Mouse (Mus musculus) kidney, adult 9 months (tissue): ENCODE measurements around the gene Naa50.

ENCODE experiments used
- DNase-seq: peaks from one replicate; pipeline ENCODE4 v3.0.0; 2022

Gene Naa50

DNA sequence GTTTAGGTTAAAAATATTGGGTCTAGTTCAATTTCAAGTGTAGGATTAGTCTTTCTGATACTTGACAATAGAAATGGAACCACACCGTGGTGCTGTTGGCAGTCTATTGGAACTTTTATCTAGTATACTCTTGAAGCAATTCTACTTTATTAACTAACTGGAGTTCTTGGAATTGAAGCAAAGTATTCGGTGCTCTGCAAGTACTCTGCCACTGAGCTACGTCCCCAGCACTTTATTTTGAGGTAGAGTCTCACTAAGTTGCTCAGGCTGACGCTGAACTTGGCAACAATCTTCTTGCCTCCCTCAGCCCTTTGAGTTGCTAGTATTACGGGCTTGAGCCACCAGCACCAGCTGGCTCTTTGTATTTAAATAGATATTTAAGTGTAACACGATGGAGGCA is 1.9 kb downstream of the Naa50 start:
- DNase-seq, result peak; percentile 32

DNA sequence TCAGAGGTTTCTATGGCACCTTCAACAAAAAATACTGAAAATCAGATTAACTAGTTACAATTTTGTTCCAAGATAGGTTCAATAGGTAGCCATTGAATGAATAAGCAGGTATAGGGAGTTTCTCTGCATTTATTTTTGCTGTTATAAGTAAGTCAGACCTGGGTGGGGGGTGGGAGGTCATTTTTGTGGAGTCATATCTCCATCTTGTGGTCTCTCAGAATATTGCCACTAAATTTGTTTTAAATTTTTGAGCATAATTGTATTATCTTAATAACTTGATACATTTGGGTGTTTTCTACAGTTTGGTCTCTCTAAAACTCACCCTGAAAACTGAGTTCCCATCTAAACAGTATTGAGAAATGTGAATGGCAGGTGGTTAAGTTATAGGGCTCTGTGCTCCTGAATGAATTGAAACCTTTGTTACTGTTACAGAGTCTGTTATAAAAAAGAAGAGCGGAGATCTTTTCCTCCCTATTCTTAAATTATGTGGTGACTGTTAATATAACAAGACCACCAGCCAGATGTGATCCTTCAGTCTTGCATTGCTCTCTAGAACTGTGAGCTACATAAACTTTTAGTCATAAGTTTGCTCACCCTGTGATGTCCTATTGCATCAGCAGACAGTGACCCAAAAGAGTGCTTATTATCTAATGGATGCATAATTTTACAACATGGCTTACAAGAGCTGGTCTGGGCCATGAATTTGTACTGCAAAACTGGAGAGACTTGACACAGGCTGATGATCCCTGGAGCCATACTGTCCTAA is 9.6 kb downstream of the Naa50 start:
- DNase-seq, result no peak

DNA sequence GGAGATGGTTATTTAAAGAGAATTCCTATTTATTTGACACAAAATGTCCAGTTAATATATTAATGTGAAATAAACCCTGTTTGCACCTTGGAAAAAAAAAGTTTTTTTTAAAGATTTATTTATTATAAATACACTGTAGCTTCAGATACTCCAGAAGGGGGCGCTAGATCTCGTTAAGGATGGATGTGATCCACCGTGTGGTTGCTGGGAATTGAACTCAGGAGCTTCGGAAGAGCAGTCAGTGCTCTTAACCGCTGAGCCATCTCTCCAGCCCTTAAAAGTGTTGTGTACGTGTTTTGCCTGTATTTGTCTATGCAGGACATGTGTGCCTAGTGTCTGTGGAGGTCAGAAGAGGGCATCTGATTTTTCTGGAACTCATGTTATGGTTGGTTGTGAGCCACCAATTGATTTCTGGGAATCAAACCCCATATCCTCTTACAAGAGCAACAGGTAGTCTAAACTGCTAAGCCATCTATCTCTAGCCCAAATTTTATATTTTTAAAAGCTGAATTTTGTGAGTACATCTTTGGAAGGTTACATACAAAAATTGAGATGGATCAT is 14.9 kb downstream of the Naa50 start:
- DNase-seq, result no peak

DNA sequence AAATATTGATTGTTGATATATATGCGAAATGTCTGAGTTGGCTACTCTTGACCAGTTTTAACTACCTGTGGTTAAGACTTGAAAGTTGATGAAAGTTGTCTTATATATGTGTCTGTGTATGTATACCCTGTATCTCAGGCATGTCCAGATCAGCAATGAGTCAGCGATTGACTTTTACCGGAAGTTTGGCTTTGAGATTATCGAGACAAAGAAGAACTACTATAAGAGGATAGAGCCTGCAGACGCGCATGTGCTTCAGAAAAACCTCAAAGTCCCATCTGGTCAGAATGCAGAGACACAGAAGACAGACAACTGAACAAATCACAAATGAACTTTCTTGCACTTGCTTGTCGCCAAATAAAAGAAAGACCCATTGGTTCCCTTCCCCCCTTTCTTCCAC is 19.7 kb downstream of the Naa50 start:
- no peak for DNase-seq

DNA sequence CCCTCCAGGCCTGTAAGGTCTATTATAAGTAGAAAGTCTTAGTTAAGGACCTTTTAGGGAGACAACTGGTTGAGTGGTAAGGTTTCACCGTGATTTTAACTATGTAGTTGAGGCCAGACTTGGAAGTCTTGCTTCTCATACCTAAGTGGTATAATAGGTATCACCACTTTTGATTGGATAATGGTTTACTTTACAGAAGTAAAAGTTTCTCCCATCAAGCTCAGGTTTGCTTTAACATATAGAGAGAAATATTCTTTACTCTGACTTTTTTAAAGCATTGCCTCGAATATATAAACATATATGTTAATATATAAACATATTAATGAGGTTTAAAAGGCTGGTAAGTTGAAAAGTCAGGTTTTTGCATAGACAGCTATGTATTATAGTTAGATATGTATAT is 24.2 kb downstream of the Naa50 start:
- DNase-seq, result no peak

DNA sequence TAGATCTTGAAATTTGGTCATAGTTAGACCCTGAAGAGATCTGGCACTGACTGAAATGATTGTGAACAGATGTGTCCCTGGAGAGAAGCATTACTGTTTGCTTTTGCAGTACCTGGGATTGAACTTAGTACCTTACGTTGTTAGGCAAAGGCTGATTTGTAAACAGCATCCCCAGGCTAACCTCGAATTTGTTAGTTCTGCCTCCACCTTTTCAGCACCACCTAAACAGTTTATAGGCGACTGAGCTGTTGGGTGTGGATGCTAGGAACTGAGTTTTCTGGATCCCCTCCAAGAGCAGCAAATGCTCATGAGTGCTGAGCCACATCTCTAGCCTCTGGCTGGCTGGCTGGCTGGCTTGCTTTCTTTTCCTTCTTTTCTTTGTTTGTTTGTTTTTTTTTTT is 25.6 kb downstream of the Naa50 start:
- no peak for DNase-seq

DNA sequence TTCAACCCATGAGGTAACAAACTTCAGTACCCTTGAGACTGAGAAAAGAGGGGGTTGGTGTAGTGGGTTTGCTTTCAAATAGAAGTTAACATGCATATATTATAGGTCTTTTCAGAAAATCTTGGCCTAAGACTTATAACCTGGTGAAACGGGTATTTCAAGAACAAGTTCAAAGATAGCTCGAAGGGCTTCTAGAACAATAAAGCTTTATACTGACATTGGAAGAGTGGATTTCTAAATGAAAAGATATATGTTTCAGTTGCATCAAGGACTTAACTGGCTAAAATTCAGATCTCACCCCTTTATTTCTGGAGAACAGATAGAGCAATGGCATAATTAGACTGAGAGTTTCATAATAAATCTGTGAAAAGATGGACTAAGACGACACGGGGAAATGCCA is 29.4 kb downstream of the Naa50 start:
- no peak for DNase-seq

DNA sequence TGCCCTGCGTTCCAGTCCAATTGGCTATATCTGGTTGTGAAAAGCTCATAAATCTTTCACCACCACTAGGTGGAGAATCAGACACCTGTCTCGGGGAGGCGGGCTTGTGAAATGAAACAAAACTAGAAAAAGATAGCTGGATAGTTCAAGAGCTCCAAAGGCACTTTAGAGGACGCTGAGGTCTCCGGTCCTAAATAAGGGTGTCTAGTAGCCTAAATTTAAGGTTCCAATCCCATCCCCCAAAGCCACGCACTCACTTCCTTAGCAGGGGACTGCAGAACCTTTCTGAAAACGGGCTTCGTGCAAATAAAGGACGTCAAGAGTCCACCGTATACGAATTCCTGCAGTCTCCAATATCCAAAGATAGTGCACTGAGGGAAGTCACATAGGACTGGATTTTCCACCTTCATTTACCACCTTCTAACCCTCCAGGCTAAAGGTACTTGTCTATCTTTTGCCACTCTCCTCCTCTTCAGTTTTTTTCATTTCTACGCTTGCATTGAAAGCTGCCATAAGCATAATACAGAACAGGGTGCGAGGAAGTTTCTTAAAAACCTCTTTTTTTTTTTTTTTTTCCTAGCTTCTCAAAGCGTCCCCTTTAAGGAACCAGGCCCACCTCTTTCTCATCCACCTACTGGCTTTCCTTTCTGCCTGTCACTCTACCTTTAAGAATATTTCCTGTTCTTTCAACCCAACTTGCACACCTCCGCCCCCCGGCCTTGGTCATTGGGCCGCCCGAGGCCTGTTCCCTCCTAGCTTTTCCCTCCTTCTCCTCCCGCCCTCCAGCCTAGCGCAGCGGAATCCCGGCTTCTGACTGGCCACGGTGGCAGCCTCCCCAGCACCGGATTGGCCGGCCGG is 32.9 kb downstream of the Naa50 start:
- DNase-seq, result peak; percentile 99

DNA sequence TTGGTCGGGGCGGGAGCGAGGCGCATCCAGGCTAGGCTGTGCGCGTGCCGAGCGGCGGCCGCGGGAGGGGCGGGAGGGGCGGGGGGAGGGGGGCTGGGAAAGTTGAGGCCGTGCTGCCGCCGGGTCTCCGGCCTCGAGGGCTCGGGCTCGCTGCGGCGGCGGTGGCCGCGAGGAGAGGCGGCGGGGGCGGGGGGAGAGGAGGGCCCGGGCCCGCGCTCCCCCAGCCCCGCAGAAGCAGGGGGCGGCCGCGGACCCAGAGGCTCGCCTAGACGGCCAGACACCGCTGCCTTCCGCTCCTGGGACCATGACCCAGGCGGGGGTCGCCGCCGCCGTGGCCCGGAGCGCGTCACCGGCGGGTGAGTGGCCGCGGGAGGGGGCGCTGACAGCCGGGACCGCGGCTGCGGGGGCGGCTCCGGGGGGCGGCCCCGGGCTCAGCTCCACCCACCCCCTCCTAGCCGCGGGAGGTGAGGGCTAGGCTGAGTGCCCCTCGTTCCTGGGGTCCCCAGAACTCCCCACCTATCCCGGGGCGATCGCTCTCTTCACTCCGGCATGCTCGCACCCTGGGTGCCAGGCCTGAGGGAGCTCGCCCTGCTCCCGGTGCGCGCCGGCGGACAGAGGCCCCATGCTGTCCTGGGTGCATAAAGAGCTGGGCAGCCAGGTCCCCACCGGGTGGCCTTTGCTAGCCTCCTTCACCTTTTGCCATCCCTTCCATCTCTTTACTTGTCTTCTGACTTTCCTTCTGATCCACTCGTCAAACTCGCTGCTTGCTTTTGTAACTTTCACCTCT is 33.7 kb downstream of the Naa50 start, which contains the start of gene Usf3:
TSS of gene Usf3 (plus strand) at position 92 of the 787 bp plus-strand sequence.
- peak; percentile 55 for DNase-seq

DNA sequence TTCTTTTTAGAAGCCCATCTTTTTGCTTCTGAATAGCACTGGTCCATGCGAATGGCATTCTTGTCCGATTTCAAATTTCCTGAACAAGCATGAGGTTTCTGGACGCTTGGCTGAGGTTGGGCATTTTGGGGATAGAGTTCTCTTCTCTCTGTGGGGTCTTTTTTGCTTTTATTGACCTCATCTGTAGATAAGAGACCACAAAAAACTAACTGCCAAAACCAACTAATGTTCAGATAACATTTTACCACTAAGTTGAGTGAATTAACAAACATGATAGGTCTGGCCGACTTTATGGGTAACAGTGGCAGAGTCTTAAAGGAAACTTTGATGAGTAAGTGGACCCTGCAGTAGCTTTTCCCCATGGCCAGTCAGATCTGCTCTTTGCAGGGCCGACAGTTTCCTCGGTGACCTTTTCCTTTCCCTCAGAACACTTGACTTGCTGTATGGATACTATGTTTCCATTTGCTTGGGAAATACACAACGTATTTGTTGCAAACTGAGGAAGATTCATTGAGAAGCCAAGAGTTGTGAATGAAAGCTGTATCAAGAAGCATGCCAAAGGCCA is 34.4 kb downstream of the Naa50 start:
- peak; percentile 20 for DNase-seq

DNA sequence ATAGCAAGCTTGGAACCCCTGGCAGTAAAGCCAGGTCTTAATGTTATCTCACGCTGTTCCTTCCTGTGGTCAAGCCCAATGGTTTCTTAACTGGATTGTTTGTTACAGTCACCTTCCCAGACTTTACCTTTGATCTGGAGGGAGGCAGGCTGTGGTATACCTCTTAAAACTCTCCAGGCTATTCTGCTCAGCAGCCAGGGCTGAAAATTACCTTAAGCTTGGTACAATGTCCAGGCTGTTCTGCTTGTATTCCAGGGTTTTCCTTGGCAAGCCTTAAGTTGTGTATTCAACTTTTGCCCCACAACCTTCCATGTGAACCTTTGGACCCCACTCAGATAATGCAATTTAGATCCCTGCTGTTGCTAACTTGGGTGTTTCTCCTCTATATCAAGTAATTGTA is 35.4 kb downstream of the Naa50 start:
- peak; percentile 87 for DNase-seq

DNA sequence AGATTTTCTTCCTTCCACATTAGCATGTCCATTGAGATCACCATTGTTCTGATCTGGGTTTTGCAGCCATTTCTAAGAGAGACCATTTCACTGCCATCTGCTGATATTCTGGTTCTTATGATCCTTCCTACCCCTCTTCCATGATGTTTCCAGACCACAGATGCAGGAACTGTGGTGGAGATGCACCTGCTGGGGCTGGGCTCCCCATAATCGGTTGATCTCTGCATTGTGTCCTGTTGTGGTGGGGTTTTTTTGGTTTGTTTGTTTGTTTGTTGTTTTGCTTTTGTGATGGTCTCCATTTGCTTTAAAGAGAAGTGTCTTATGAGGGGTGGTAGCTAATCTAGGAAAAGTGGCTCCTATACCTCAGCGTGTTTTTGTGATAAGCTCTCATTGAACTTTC is 36.9 kb downstream of the Naa50 start:
- DNase-seq, result no peak

DNA sequence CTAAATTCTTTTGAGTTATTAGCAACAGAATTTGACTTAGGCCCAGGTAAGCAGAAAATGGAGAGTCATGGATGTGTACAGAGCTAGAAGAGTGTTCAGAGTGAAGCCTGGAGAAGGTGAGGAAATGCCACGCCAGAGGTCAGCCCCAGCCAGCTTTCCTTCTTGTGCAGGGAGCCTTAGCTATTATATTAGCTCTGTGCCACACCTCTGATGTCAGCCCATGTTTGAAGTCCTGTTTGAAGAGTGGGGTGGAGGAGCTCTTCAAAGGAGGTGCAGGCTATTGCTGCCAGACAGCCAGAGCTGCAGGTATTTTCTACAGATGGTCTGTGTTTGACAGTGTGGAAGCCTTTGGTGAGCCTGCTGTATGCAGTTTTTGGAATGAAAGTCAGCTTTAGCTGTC is 38.9 kb downstream of the Naa50 start:
- DNase-seq, result no peak

DNA sequence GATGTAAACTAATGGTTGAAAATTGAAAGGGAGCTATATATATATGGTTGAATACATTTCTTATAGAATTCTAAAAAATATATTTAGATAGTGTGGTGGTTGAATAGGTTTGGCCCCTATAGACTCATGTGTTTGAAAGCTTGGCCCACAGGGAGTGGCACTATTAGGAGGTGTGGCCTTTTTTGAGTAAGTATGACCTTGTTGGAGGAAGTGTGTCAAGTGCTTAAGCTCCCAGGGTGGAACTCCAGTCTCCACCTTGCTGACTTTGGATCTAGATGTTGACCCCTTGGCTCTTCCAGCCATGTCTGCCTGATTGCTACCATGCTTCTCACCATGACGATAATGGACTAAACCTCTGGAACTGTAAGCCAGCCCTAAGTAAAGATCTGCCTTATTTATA is 43.0 kb downstream of the Naa50 start:
- no peak for DNase-seq

DNA sequence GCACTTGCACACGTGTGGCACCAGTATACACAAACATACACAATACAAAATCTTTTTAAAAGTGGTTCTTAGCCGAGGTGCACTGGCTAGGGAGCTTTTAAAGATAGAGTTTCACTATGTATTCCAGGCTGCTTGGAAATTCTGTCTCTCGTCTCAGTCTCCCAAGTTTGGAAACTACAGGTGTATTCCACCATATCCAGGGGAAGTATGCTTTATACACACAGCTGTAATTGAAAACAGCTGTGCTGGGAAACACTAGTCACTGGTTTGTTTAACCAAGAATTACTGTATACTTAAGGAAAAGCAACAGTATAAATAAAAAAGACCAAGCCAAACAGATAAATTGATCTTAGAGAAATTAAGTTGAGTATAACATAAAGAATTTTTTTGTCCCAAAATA is 45.1 kb downstream of the Naa50 start:
- DNase-seq, result no peak

DNA sequence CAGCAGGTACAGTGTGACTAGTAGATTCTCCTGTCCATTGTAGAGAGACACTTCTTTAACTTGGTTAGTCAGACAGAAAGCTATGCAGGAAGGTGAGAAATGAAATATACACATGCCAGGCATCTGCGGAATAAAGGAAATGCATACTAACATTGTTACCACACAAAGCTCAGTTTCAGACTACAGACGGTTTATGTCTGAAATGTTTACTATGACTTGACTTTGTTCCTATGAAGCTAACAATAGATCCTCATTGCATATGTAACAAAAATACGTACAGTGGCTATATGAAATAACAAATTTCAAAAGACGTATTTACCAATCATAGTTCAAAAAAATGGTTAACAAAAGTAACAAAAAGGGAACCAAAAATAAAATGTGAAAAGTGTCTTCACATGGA is 47.5 kb downstream of the Naa50 start:
- DNase-seq, result no peak

DNA sequence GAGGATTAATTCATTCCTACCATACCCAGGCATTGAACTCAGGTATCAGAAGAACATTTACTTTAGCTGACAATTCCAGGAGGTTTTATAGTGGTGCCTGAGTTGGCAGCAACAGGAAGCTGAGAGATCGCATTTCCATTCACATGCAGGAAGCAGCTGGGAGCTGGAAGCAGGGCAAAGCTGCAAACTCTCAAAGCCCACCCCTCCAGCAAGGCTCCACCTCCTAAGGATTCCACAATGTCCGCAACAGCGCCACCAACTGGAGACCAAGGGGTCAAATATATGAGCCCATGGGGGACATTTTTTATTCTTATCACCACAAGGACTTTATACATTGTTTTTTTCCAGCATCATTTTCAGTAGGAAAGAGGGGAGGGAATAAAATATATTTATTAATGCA is 49.1 kb downstream of the Naa50 start:
- no peak for DNase-seq

DNA sequence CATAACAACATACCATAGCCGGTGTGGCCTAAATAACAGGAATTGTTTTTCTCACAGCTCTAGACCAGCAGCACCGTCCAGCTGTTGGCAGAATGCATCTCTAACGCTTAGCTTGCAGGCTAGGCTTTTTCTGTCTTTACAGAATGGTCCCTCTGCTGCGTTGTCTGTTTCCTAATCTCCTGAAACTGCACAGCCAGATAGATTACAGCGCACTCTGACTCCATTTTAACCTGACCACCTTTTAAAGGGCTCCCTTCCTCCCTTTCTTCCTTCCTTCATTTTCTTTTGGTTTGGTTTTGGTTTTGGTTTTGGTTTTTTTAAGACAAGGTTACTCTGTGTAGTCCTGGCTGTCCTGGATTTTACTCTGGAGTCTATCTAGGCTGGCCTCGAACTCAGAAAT is 50.4 kb downstream of the Naa50 start:
- no peak for DNase-seq

DNA sequence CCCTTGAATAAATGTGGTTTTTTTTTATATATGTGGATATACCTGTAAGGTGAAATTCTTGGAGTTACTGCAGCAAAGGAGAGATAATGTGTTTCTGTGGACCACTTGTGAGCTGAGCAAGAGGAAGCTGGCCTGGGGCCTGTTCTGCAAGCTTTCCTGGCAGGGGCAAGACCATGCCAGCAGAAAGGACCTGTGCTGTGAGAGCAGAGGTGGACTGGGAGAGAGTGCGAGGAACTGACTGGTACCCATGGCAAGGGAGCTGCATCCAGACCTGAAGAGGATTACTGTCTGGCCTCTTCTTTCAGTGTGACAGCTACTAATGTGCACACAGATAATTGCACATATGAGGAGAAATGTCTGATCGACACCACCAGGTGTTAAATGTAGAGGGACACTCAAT is 51.3 kb downstream of the Naa50 start:
- DNase-seq, result no peak

DNA sequence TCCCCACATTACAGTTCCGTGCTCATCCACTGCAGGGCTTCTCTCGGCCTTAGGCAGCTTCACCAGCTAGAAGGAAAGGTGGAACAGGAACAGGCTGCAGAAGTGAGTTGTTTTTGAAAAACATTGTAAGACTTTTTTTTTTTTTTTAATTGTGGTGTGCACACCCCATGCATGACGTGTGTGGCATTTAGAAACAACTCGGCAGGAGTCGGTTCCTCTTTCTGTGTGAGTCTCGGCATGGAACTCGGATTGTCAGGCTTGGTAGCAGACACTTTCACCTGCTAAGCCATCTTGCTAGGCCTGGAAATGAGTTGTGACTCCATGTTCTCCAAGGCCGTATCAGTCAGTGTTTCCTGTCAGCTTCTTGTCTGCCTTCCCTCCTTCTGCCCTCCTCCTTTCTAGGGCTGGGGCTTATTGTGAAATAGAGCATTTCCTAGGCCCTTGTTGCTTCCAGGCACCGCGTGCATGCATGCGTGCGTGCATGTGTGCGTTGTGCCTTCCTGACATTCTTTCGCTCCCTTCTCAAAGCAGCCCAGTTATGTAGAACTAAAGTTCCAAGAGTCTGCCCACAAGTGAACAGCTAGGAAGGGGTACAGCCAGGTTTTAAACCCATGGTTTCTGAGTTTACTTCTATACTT is 59.6 kb downstream of the Naa50 start:
- no peak for DNase-seq

DNA sequence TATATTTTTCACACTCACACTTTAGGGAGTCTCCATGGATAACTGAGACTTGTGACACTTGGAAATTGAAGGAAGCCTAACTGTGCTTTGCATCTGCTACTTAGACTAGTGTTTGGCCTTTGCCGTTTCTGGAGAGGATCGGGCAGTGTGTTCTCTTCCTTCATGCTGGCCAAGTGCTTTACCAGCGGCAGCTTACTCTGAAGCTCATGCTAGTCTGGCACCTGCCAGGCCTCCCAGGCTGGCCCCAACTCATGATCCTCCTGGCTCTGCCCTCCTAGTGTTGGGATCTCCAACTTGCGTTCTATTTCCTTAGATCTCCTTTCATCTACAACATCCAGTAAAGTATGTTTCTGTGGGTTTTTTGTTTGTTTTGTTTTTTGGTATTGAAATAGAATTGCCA is 60.5 kb downstream of the Naa50 start:
- no peak for DNase-seq

DNA sequence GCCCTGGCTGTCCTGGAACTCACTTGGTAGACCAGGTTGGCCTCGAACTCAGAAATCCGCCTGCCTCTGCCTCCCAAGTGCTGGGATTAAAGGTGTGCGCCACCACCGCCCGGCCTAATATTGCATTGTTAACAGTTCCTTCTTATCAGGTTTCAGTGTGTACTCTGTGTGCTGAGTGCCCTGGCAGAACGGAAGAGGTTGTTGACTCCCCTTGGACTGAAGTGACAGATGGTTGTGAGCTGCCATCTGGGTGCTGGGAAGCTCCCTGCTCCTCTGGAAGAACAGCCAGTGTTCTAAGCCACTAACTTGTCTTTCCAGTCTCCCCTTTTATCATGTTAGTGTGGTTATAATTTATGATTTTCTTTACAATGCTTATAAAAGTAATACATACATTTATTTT is 64.7 kb downstream of the Naa50 start:
- DNase-seq, result no peak
